Mouse (Mus musculus) thymus, adult 2 months (tissue): ENCODE results near the gene Mfsd4b3. TPM values are rescaled to one million over a fixed set of nuclear protein-coding genes. Genes with fewer than 3 reads are reported as not detected.

Experiments used
- DNase-seq: peaks from one replicate; pipeline ENCODE4 v3.0.0; 2021
- H3K27ac ChIP-seq: fragments of 200-500 bp; 2 replicates; pipeline ENCODE4 v1.5.1; 2012; ENCODE audit warnings: low read length, control low read depth; ENCODE audit not compliant: control insufficient read depth, insufficient read depth
- H3K27me3 ChIP-seq: fragments of 200-500 bp; 2 replicates; pipeline ENCODE4 v1.6.1; 2012; ENCODE audit warnings: mild to moderate bottlenecking, low read length, moderate library complexity, mixed read lengths; ENCODE audit not compliant: control insufficient read depth, insufficient read depth
- H3K36me3 ChIP-seq: fragments of 200-500 bp; 2 replicates; pipeline ENCODE4 v1.6.1; 2012; ENCODE audit warnings: mild to moderate bottlenecking, low read length, moderate library complexity; ENCODE audit not compliant: control insufficient read depth, insufficient read depth
- H3K4me1 ChIP-seq: fragments of 200-500 bp; replicated peaks from 2 replicates; pipeline ENCODE4 v1.6.1; 2012; ENCODE audit warnings: low read length; ENCODE audit not compliant: control insufficient read depth, insufficient read depth
- H3K4me3 ChIP-seq: fragments of 200-500 bp; 2 replicates; pipeline ENCODE4 v1.5.1; 2012; ENCODE audit warnings: mild to moderate bottlenecking, low read length, control low read depth, moderate library complexity; ENCODE audit not compliant: control insufficient read depth, insufficient read depth
- CTCF ChIP-seq: fragments of 200-500 bp; IDR thresholded peaks from 2 replicates; pipeline ENCODE4 v1.5.1; 2012; ENCODE audit warnings: mild to moderate bottlenecking, control low read depth, low read length, moderate library complexity, borderline replicate concordance; ENCODE audit not compliant: control insufficient read depth, poor library complexity, insufficient read depth; ENCODE audit errors: extremely low read depth
- POLR2A ChIP-seq: fragments of 200-500 bp; IDR thresholded peaks from 2 replicates; pipeline ENCODE4 v1.6.1; 2012; ENCODE audit warnings: mild to moderate bottlenecking, low read length, control low read depth, moderate library complexity; ENCODE audit not compliant: control insufficient read depth, poor library complexity, insufficient read depth; ENCODE audit errors: extremely low read depth
- WGBS: fragments of 180-500 bp; shearing (Covaris S2); methylation state at CpG from one replicate; pipeline ENCODE4 v1.1.7; 2018; 5-methylcytosine and 5-hydroxymethylcytosine counted together
- polyA plus RNA-seq: library from polyadenylated mRNA; depleted of rRNA; stranded (reverse); fragments of >200 nt; gene quantifications from 2 replicates; pipeline ENCODE4 v1.2.3, GENCODE M21; 2012; rRNA removed

Gene Mfsd4b3
- polyA plus RNA-seq, 1 experiment, result 1.2 TPM

DNA sequence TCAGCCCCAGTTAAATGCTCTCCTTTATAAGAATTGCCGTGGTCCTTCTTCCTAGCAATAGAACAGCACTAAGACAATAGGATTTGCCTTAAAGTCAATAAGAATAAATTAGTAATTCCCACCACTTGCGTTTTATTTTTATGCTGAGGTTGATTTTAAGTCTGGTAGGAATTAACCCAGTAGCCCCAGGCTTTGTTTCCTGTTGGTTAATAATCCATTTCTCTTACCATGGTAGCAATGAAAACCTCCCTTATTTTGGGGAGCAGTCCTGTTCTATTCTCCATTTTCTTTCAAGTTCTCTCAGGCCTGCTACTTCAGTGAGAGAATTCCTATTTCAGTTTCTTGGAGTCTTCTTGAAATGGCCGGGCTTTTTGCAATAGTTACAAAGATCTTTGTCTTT is 55.8 kb downstream of the Mfsd4b3 start:
- 95% methylated on average over 3 of the region's 3 CpGs for WGBS
- Histone ChIP-seq H3K27me3 (no peaks in the 10 kb centered on the region), H3K4me1 (0 out of 2 replicates have a peak, but pooled peaks cover 5% of the 10 kb centered on the region), H3K27ac (no peak overlapping the region), H3K36me3 (no peaks in the 10 kb centered on the region), H3K4me3 (no peak overlapping the region)
- no peak for TF ChIP-seq CTCF
- no peak for DNase-seq

- Histone ChIP-seq H3K27me3 (no peaks in the 10 kb centered on the region), H3K27ac (no peak within 1 kb of the TSS), H3K4me3 (peak within 1 kb of the TSS; percentile 64), H3K4me1 (0 out of 2 replicates have a peak, but pooled peaks cover 4% of the 10 kb centered on the region), H3K36me3 (no peaks in the 10 kb centered on the region)
- WGBS, result under 1% methylated on average over 41 of the region's 41 CpGs
- DNase-seq, result peak; percentile 78
- no peak for TF ChIP-seq CTCF
- TF ChIP-seq POLR2A, result peak; percentile 82
Measured at GRCm38 (mm10) chr10:39898874-39899371, 61.0 kb downstream of the Mfsd4b3 start, which contains the start of gene Mfsd4b4. Mfsd4b4 (minus strand) TSS chr10:39899238.

Other genes starting within 250 kb of the Mfsd4b3 start
- gene Rev3l, start 228.0 kb downstream of the Mfsd4b3 start, polyA plus RNA-seq, result 29.5 and 31.8 TPM in 2 replicates
- gene Mfsd4b4, start 60.9 kb downstream of the Mfsd4b3 start, polyA plus RNA-seq, result 4.1 and 4.9 TPM in 2 replicates
- gene Mfsd4b2, start 33.2 kb downstream of the Mfsd4b3 start, polyA plus RNA-seq, result 0.23 and 0.26 TPM in 2 replicates
- gene Mfsd4b5, start 26.5 kb upstream of the Mfsd4b3 start, polyA plus RNA-seq, result 0.19 and 0.59 TPM in 2 replicates
- gene Mfsd4b1, start 65.1 kb upstream of the Mfsd4b3 start, polyA plus RNA-seq, result 0.96 and 1.4 TPM in 2 replicates
- 45.4 and 50.0 TPM in 2 replicates for gene Slc16a10, start 182.1 kb upstream of the Mfsd4b3 start, polyA plus RNA-seq